Mouse (Mus musculus) heart, embryonic 13.5 days (tissue): ENCODE measurements around the gene Cdh23. TPM values are rescaled to one million over a fixed set of nuclear protein-coding genes. Genes with fewer than 3 reads are reported as not detected.

Experiments used
- ATAC-seq: fragments of 200-750 bp; cut with Nextera tagmentation; 2 replicates; pipeline ENCODE4 v1.8.0; 2017; ENCODE audit warnings: moderate TSS enrichment; ENCODE audit not compliant: insufficient number of reproducible peaks, low FRiP score, low TSS enrichment; ENCODE audit errors: extremely low read depth
- H3K27ac ChIP-seq: fragments of 300-500 bp; sonication (generic); replicated peaks from 2 replicates; pipeline ENCODE4 v1.5.1; 2015; ENCODE audit warnings: moderate library complexity, mild to moderate bottlenecking, inconsistent platforms
- H3K27me3 ChIP-seq: fragments of 300-500 bp; sonication (generic); replicated peaks from 2 replicates; pipeline ENCODE4 v1.6.1; 2015; ENCODE audit warnings: mild to moderate bottlenecking, inconsistent platforms
- H3K36me3 ChIP-seq: fragments of 300-500 bp; sonication (generic); 2 replicates; pipeline ENCODE4 v1.6.1; 2015; ENCODE audit warnings: mild to moderate bottlenecking, inconsistent platforms
- H3K4me1 ChIP-seq: fragments of 300-500 bp; sonication (generic); 2 replicates; pipeline ENCODE4 v1.6.1; 2015; ENCODE audit warnings: inconsistent platforms
- H3K4me2 ChIP-seq: fragments of 300-500 bp; sonication (generic); 2 replicates; pipeline ENCODE4 v1.6.1; 2015; ENCODE audit warnings: inconsistent platforms, mild to moderate bottlenecking, moderate library complexity
- H3K4me3 ChIP-seq: fragments of 300-500 bp; sonication (generic); 2 replicates; pipeline ENCODE4 v1.5.1; 2015; ENCODE audit warnings: moderate library complexity, mild to moderate bottlenecking, inconsistent platforms
- H3K9ac ChIP-seq: fragments of 300-500 bp; sonication (generic); 2 replicates; pipeline ENCODE4 v1.6.1; 2015; ENCODE audit warnings: inconsistent platforms, mild to moderate bottlenecking, moderate library complexity
- H3K9me3 ChIP-seq: fragments of 300-500 bp; sonication (generic); 2 replicates; pipeline ENCODE4 v1.6.1; 2016; ENCODE audit warnings: inconsistent platforms
- WGBS: fragments of 180-500 bp; shearing (Covaris S2); methylation state at CpG from one replicate; pipeline ENCODE4 v1.1.7; 2015; ENCODE audit warnings: mixed read lengths; 5-methylcytosine and 5-hydroxymethylcytosine counted together
- polyA plus RNA-seq: library from polyadenylated mRNA; unstranded; fragments of >200 nt; fragmentation: Nextera tagmentation; extraction: Ambion mirVana; gene quantifications from 2 replicates; pipeline ENCODE4 v1.2.1, GENCODE M21; 2015

Cdh23 gene
- polyA plus RNA-seq, 1 experiment from 2014 or later, result 0.27 TPM

GRCm38 (mm10) chr10:60357901-60358300, 338.4 kb downstream of the Cdh23 start:
- H3K4me2 ChIP-seq, result no peak overlapping the region
- H3K4me1 ChIP-seq, result peaks cover 11% of the 10 kb centered on the region
- H3K9me3 ChIP-seq, result no peaks in the 10 kb centered on the region
- no peak for ATAC-seq
- WGBS, result 86% methylated on average over 14 of the region's 14 CpGs
- no peak overlapping the region for H3K9ac ChIP-seq
- H3K4me3 ChIP-seq, result no peak overlapping the region
- no peaks in the 10 kb centered on the region for H3K36me3 ChIP-seq
- no peaks in the 10 kb centered on the region for H3K27me3 ChIP-seq
- no peak overlapping the region for H3K27ac ChIP-seq

GRCm38 (mm10) chr10:60357441-60357840, 338.8 kb downstream of the Cdh23 start:
- peaks cover 15% of the 10 kb centered on the region for H3K4me1 ChIP-seq
- H3K9ac ChIP-seq, result no peak overlapping the region
- no peak overlapping the region for H3K27ac ChIP-seq
- WGBS, result 74% methylated on average over 4 of the region's 4 CpGs
- H3K27me3 ChIP-seq, result no peaks in the 10 kb centered on the region
- no peaks in the 10 kb centered on the region for H3K9me3 ChIP-seq
- ATAC-seq, result no peak
- no peak overlapping the region for H3K4me3 ChIP-seq
- H3K36me3 ChIP-seq, result no peaks in the 10 kb centered on the region
- no peak overlapping the region for H3K4me2 ChIP-seq

GRCm38 (mm10) chr10:60354881-60355677, 341.2 kb downstream of the Cdh23 start:
- Histone ChIP-seq H3K27ac (no peak overlapping the region), H3K36me3 (no peaks in the 10 kb centered on the region), H3K4me3 (no peak overlapping the region), H3K9me3 (no peaks in the 10 kb centered on the region), H3K27me3 (no peaks in the 10 kb centered on the region), H3K4me1 (peaks cover 37% of the 10 kb centered on the region), H3K4me2 (no peak overlapping the region), H3K9ac (no peak overlapping the region)
- 51% methylated on average over 11 of the region's 11 CpGs for WGBS
- no peak for ATAC-seq

GRCm38 (mm10) chr10:60354003-60354325, 342.3 kb downstream of the Cdh23 start:
- Histone ChIP-seq H3K4me2 (no peak overlapping the region), H3K27me3 (no peaks in the 10 kb centered on the region), H3K36me3 (no peaks in the 10 kb centered on the region), H3K9ac (no peak overlapping the region), H3K27ac (no peak overlapping the region), H3K4me3 (no peak overlapping the region), H3K4me1 (peaks cover 42% of the 10 kb centered on the region), H3K9me3 (no peaks in the 10 kb centered on the region)
- 93% methylated on average over 4 of the region's 4 CpGs for WGBS
- no peak for ATAC-seq

- Histone ChIP-seq H3K9ac (no peak overlapping the region), H3K4me2 (no peak overlapping the region), H3K36me3 (no peaks in the 10 kb centered on the region), H3K4me3 (no peak overlapping the region), H3K4me1 (peaks cover 45% of the 10 kb centered on the region), H3K27ac (peak overlapping the region; percentile 86; the same call in 1 of the 2 replicates), H3K27me3 (no peaks in the 10 kb centered on the region; the same call in 1 of the 2 replicates), H3K9me3 (no peaks in the 10 kb centered on the region)
- ATAC-seq, result no peak
- 61% methylated on average over 5 of the region's 5 CpGs for WGBS
These were observed 342.9 kb downstream of the Cdh23 start for GRCm38 (mm10) chr10:60353241-60354002.

- no peak overlapping the region for H3K9ac ChIP-seq
- peak; percentile 32; the same call in 1 of the 2 replicates for ATAC-seq
- H3K4me3 ChIP-seq, result no peak overlapping the region
- H3K4me2 ChIP-seq, result peak overlapping the region; percentile 56; the same call in 1 of the 2 replicates
- peak overlapping the region; percentile 86 for H3K27ac ChIP-seq
- WGBS, result 33% methylated on average over 7 of the region's 7 CpGs
- H3K4me1 ChIP-seq, result peaks cover 59% of the 10 kb centered on the region
- no peaks in the 10 kb centered on the region for H3K36me3 ChIP-seq
- H3K27me3 ChIP-seq, result peaks cover 3% of the 10 kb centered on the region; the same call in 1 of the 2 replicates
- H3K9me3 ChIP-seq, result no peaks in the 10 kb centered on the region
These were observed 344.4 kb downstream of the Cdh23 start for GRCm38 (mm10) chr10:60351761-60352455.

GRCm38 (mm10) chr10:60351248-60351647, 345.0 kb downstream of the Cdh23 start:
- no peak overlapping the region for H3K4me3 ChIP-seq
- peaks cover 65% of the 10 kb centered on the region for H3K4me1 ChIP-seq
- H3K4me2 ChIP-seq, result peak overlapping the region; percentile 56
- no peak for ATAC-seq
- WGBS, result 18% methylated on average over 3 of the region's 3 CpGs
- peak overlapping the region; percentile 86 for H3K27ac ChIP-seq
- H3K36me3 ChIP-seq, result no peaks in the 10 kb centered on the region
- H3K9ac ChIP-seq, result no peak overlapping the region
- peaks cover 3% of the 10 kb centered on the region; the same call in 1 of the 2 replicates for H3K27me3 ChIP-seq
- no peaks in the 10 kb centered on the region for H3K9me3 ChIP-seq

- WGBS, result 21% methylated on average over 3 of the region's 3 CpGs
- Histone ChIP-seq H3K4me1 (peaks cover 67% of the 10 kb centered on the region), H3K4me2 (peak overlapping the region; percentile 56), H3K4me3 (peak overlapping the region; percentile 43), H3K27ac (peak overlapping the region; percentile 86), H3K27me3 (peaks cover 3% of the 10 kb centered on the region; the same call in 1 of the 2 replicates), H3K36me3 (no peaks in the 10 kb centered on the region), H3K9ac (no peak overlapping the region; the same call in 1 of the 2 replicates), H3K9me3 (no peaks in the 10 kb centered on the region)
- no peak; the same call in 1 of the 2 replicates for ATAC-seq
These were observed 345.5 kb downstream of the Cdh23 start for GRCm38 (mm10) chr10:60350805-60351167.

- Histone ChIP-seq H3K4me1 (peaks cover 65% of the 10 kb centered on the region), H3K36me3 (no peaks in the 10 kb centered on the region), H3K9me3 (no peaks in the 10 kb centered on the region), H3K27ac (peak overlapping the region; percentile 86), H3K4me2 (peak overlapping the region; percentile 56), H3K4me3 (peak overlapping the region; percentile 43), H3K9ac (no peak overlapping the region; the same call in none of the 2 replicates), H3K27me3 (peaks cover 3% of the 10 kb centered on the region; the same call in 1 of the 2 replicates)
- no peak for ATAC-seq
- 41% methylated on average over 5 of the region's 5 CpGs for WGBS
These were observed 346.0 kb downstream of the Cdh23 start for GRCm38 (mm10) chr10:60350077-60350804.

- 0 out of 2 replicates have a peak overlapping the region, but pooled peaks have one; percentile 86 for H3K27ac ChIP-seq
- no peaks in the 10 kb centered on the region for H3K36me3 ChIP-seq
- H3K4me1 ChIP-seq, result peaks cover 60% of the 10 kb centered on the region
- H3K4me2 ChIP-seq, result peak overlapping the region; percentile 56
- 75% methylated on average over 5 of the region's 5 CpGs for WGBS
- H3K9ac ChIP-seq, result no peak overlapping the region
- H3K27me3 ChIP-seq, result peaks cover 3% of the 10 kb centered on the region; the same call in 1 of the 2 replicates
- no peak for ATAC-seq
- no peaks in the 10 kb centered on the region for H3K9me3 ChIP-seq
- H3K4me3 ChIP-seq, result no peak overlapping the region
These were observed 346.6 kb downstream of the Cdh23 start for GRCm38 (mm10) chr10:60349644-60350043.
